Mouse (Mus musculus) C2C12 (cell line): Measurements from ENCODE around the gene Fam71b.

Experiments
- CTCF ChIP-seq: IDR thresholded peaks from one replicate; pipeline ENCODE4 v1.5.1; 2011; ENCODE audit not compliant: control insufficient read depth, insufficient read depth, insufficient read length
- FOSL1 ChIP-seq: IDR thresholded peaks from one replicate; pipeline ENCODE4 v1.8.0; 2011; ENCODE audit warnings: mild to moderate bottlenecking, low read length; ENCODE audit not compliant: poor library complexity, insufficient read depth, severe bottlenecking
- MYOD1 ChIP-seq: IDR thresholded peaks from one replicate; pipeline ENCODE4 v1.6.1; 2011; ENCODE audit warnings: low read depth; ENCODE audit not compliant: control insufficient read depth, insufficient read length
- MYOG ChIP-seq: IDR thresholded peaks from one replicate; pipeline ENCODE4 v1.6.1; 2011; ENCODE audit not compliant: control insufficient read depth, insufficient read length; ENCODE audit errors: extremely low read depth
- USF1 ChIP-seq: IDR thresholded peaks from one replicate; pipeline ENCODE4 v1.6.1; 2011; ENCODE audit warnings: low read depth, mild to moderate bottlenecking, control low read depth, moderate library complexity

- TF ChIP-seq CTCF (no peak), USF1 (no peak), FOSL1 (no peak), MYOD1 (no peak), MYOG (no peak)
Observed at GRCm38 (mm10) chr11:46443152-46443551, 46.8 kb downstream of the Fam71b start.
